Mouse (Mus musculus) myocyte (in vitro differentiated cells): ENCODE measurements around the gene Atxn2.
A peak's percentile ranks its signal among the peaks of the same experiment; 100 is the strongest.

Experiments used
- CEBPB ChIP-seq: IDR thresholded peaks from 2 replicates; pipeline ENCODE4 v1.6.1; 2011; ENCODE audit warnings: mild to moderate bottlenecking, moderate library complexity; ENCODE audit not compliant: poor library complexity, insufficient read depth, severe bottlenecking
- E2F4 ChIP-seq: IDR thresholded peaks from one replicate; pipeline ENCODE4 v1.6.1; 2011; ENCODE audit warnings: mild to moderate bottlenecking, control low read depth, moderate library complexity; ENCODE audit not compliant: insufficient read depth
- MAX ChIP-seq: IDR thresholded peaks from one replicate; pipeline ENCODE4 v1.6.1; 2011; ENCODE audit warnings: low read depth, mild to moderate bottlenecking, control low read depth
- MYOD1 ChIP-seq, 3 experiments: IDR thresholded peaks; one replicate each; pipeline ENCODE4 v1.6.1; 2011; ENCODE audit warnings: control low read depth in 2 of 3, low read depth in 2 of 3, mild to moderate bottlenecking in 2 of 3, moderate library complexity in 1 of 3; ENCODE audit not compliant: insufficient read length in 2 of 3, control insufficient read depth in 1 of 3
- MYOG ChIP-seq, 3 experiments: IDR thresholded peaks; one replicate each; pipeline ENCODE4 v1.6.1; 2011; ENCODE audit warnings: control low read depth in 2 of 3, low read depth in 2 of 3, mild to moderate bottlenecking in 2 of 3; ENCODE audit not compliant: insufficient read length in 2 of 3, control insufficient read depth in 1 of 3, insufficient read depth in 1 of 3
- POLR2A ChIP-seq: IDR thresholded peaks from one replicate; pipeline ENCODE4 v1.6.1; 2011; ENCODE audit warnings: low read depth, mild to moderate bottlenecking, control low read depth, moderate library complexity; ENCODE audit not compliant: insufficient read length
- POLR2AphosphoS2 ChIP-seq: IDR thresholded peaks from one replicate; pipeline ENCODE4 v1.6.1; 2011; ENCODE audit warnings: low read depth, control low read depth; ENCODE audit not compliant: insufficient read length
- REST ChIP-seq: IDR thresholded peaks from one replicate; pipeline ENCODE4 v1.6.1; 2011; ENCODE audit warnings: mild to moderate bottlenecking, control low read depth, moderate library complexity; ENCODE audit not compliant: insufficient read depth, insufficient read length
- SRF ChIP-seq: IDR thresholded peaks from one replicate; pipeline ENCODE4 v1.6.1; 2011; ENCODE audit warnings: low read depth; ENCODE audit not compliant: control insufficient read depth, insufficient read length
- TCF12 ChIP-seq: IDR thresholded peaks from one replicate; pipeline ENCODE4 v1.6.1; 2011; ENCODE audit warnings: mild to moderate bottlenecking, control low read depth; ENCODE audit not compliant: poor library complexity, insufficient read depth, severe bottlenecking
- TCF3 ChIP-seq: IDR thresholded peaks from one replicate; pipeline ENCODE4 v1.6.1; 2011; ENCODE audit warnings: low read depth, control low read depth; ENCODE audit not compliant: insufficient read length
- USF1 ChIP-seq: IDR thresholded peaks from one replicate; pipeline ENCODE4 v1.6.1; 2011; ENCODE audit warnings: low read depth, mild to moderate bottlenecking, control low read depth, moderate library complexity

- TF ChIP-seq POLR2A (no peak), MAX (no peak), CEBPB (peak; percentile 56; the same call in 1 of the 2 replicates), POLR2AphosphoS2 (no peak), SRF (peak; percentile 71), TCF3 (peak; percentile 66), TCF12 (peak; percentile 91), E2F4 (no peak), MYOD1 (IDR thresholded peaks at IDR 0.05; ENCODE audit: control insufficient read depth in 1 of 3, insufficient read length in 2 of 3, low read depth in 2 of 3) (peak; percentile 36 to 94 (median 85)), REST (no peak), USF1 (peak; percentile 80), MYOG (IDR thresholded peaks at IDR 0.05; ENCODE audit: control insufficient read depth in 1 of 3, insufficient read depth in 1 of 3, insufficient read length in 2 of 3, low read depth in 2 of 3) (peak in 2 of 3 experiments; percentile 37 to 86)
Observed at GRCm38 (mm10) chr5:121685495-121685894, 25.6 kb upstream of the Atxn2 start.
